Mouse (Mus musculus) heart, adult 2 months (tissue): ENCODE measurements at regions not wholly inside any gene's neighbourhood (a gene's known extent, or its start where the extent isn't known, plus 50 kb on each side); places are given as distances from the start of the nearest gene placed in this dataset.

Experiments
- CTCF ChIP-seq: fragments of 200-600 bp; IDR thresholded peaks from 2 replicates; pipeline ENCODE4 v1.8.1; 2022; ENCODE audit warnings: antibody characterized with exemption, mild to moderate bottlenecking, moderate library complexity
- EP300 ChIP-seq: fragments of 200-500 bp; IDR thresholded peaks from 2 replicates; pipeline ENCODE4 v1.6.1; 2011; ENCODE audit warnings: low read depth, low read length, control low read depth; ENCODE audit not compliant: insufficient read depth

DNA sequence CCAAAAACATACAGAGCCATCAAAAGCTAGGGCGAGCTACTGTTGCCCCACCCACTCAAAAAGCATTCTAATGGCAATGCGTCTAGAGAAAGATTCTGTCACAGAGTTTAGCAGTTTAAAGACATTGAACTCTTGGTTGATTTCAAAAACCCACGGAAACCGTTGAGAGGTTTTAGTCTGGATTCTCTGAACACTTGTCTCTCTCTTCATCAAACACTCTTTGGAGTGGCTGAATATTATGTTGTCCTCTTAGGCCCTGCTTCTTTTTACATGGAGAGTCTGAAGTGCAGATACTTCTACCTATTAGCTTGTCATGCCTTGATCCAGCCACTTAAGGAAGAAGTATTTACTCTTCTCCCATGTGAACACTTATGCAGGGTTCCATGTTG lies 393.9 kb upstream of the Plscr5 start:
- no peak for TF ChIP-seq CTCF
- TF ChIP-seq EP300, result no peak
